Mouse (Mus musculus) kidney, adult 11 months (tissue): ENCODE data around the gene Capn15.
A peak's percentile ranks its signal among the peaks of the same experiment; 100 is the strongest.

Source experiments
- DNase-seq: peaks from one replicate; pipeline ENCODE4 v3.0.0; 2022

Gene Capn15

DNA sequence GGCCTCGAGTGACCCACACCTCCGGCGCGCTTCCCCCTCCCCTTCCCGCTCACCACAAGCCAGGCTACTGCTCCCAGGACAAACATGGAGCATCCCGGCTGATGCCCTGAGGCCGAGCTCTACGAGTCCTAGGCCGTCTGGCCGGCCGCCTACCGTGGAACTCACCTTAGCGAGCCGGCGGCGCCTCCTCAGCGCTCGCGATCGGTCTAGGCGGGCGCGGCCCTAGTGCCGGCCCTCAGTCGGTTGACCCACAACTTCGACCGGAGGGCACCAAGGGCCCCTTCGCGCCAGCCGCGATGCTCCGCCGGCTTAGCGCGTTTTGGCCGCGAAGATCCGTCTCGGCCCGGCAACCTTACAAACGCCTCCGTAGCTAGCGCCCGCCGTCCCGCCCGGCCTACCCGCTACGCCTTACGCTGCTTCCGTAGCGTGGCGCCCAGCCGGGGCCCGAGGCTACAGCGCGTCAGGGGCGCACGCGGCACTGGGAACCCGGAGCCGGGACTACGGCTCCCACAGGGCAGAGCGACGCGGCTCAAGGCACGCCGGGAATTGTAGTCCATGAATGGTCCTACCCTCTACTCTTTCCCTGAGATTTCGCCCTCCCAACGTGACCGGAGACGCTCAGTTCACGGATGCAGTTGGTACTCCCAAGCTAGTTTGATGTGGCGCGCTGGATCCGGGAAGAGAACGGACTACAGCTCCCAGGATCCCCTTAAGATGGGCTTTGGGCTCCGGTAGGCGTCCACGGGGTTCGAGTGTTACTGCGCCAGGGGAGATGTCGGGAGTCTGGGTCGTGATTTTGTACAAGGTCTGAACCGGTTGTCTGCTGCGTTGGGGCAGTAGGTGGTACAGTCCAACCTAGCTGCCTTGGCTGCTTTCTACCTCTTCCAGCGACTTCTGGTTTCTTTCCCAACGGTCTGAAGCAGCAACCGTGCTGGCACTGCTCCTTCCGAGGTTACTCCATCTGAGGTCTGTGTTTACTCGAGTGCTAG is at the start of gene Capn15:
Gene Capn15 (minus strand): TSS at position 491 of the 989 bp plus-strand sequence.
- peak; percentile 95 for DNase-seq

DNA sequence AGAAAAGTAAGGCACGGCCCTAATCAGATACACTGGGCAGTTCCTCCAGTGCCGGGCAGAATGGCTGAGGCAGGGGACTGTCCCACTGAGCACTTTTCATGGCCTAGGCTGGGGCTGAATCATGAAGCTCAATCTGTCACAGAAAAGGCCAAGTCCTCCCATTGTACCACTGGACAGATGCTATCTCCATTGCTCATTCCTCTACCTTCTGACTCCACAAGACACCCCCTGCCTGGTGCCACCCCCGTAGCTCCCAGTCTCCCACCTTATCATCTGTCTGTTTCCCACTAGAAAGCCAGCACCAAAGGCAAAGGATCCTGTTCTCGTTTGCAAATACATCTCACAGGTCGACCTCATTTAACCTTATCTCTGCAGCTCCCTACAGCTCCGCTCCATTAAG is 46.4 kb upstream of the Capn15 start:
- no peak for DNase-seq

DNA sequence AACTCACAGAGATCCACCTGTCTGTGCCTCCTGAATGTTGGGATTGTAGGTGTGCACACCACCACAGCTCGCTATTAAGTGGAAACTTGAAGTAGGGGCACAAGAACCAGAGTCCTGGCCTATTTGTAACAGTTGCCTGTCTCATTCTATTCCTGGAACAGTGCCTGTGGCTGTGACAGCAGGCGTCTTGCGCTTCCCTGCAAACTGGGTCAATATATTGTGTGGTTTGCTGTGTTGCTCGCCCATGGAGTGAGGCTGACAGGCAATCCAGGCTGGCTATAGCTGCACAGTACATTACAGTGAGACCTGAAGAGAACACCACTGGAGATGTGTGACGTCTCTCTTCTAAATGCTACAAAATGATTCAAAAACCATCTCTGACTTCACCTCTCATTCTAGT is 46.0 kb upstream of the Capn15 start:
- DNase-seq, result no peak

DNA sequence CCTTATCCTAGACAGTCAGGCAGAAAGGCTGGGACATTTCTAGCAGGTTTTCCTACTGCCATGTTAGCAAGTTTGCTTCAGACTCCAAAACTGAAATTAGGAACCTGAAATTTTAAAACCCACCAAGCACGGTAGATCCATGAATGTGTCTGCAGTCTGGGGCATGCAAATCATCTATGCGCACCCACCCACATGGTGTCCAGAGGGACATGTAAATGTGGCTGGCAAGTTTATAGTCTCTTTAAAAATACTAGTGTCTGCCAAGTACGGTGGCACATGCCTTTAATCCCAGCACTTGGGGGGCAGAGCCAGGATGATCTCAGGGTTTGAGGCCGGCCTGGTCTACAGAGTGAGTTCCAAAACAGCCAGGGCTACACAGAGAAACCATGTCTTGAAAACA is 42.7 kb upstream of the Capn15 start:
- DNase-seq, result no peak

DNA sequence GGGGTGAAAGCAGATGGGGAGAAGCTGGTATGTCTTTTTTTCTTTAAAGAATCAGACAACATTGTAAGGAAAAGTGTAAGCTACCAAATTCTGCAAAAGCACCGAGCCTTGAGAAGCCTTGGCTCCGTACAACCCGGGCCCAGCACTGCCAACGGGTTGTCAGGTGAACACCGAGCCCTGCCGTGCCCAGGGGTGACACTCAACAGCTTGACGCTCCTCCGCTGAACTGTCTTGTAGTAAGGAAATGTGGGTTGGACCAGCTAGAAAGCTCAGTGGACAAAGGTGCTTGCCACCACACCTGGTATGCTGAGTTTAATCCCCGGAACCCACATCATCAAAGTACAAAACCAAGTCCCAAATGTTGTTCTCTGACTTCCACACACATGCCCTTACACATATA is 39.1 kb upstream of the Capn15 start:
- peak; percentile 61 for DNase-seq

DNA sequence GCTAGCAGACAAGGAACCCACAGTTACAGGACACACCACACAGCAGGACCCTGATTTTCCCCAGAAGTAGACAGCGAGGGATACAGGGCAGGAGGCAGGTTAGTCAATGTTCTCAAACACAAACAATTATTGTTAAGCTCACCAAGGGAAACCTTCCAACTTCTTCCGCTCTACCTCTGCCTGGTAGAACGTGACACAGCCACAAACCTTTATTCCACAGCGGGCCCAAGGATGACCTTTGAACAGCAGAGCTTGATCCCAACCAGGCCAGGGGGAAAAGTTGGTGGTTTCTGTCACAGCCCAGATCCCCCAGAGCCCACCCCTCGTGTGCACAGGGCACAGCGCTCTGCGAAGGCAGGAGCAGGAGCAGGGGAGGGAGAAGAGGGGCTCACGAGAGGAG is 38.4 kb upstream of the Capn15 start:
- DNase-seq, result peak; percentile 62

DNA sequence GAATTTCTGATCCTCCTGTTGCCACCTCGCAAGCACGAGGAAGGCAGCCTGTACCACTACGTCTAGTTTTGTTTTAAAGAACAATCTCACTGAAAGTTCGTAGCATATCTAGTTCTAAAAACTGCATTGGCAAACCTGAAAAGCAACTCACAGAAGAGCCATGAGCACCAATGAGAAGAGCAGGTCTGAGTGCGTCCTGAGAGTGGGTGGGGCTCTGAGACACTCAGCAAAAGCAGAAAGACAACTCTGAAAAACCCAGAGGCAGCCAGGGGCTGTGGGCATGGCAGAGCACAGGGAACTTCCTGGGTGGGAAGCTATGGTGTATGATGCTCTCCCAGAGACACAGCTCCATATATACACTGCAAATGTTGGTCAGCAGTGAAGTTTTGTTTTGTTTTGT is 37.6 kb upstream of the Capn15 start:
- DNase-seq, result no peak

DNA sequence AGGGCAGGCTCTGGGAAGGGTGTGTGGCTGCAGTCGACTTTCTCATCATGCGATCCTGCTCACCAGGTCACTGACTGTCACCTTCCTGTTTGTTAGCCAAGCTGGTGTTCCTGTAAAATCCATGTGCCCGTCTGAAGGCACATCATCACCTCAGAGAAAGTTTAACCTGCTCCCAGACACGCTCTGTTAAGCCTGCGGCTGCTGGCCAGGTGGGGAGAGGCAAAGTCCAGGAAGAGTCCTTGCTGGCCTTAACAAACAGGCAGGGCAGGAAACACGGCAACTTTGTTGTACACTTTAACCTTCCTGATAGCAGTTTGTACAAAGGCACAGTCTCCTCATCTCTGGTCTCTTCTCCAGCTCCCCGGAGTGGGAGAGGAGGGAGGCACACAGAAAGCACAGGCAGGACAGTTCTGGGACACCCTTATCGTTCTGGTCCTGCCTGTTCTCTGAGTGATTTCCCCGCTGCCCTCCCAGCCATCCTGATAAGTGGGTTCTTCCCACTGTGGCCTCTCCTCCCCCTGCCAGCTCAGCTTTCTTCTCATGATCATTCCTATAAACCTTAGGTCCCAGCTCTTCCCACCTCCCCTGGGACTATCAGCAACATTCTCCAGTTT is 36.2 kb upstream of the Capn15 start:
- peak; percentile 93 for DNase-seq

DNA sequence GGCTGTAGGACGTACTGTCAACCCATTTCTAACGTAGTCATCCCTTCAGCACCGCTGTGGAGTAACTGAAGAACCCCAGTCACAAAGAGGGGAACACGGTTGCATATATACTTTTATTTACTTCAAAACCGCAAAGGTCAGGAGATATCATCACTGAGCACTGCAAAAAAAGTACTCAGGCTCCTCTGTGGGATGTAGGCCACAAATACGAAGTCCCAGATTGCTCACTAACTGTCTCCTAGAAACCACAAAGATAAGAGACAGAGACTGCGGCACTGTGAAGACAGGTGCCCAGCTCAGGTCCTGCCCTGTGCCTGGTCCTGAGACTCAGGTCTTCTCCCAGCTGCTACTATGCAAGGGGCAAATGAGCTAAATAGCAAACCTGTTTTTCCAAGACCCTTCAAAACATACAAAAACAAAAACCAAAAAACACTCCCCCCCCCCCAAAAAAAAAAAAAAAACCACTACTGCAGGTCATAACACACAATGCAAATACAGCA is 35.3 kb upstream of the Capn15 start:
- DNase-seq, result no peak

DNA sequence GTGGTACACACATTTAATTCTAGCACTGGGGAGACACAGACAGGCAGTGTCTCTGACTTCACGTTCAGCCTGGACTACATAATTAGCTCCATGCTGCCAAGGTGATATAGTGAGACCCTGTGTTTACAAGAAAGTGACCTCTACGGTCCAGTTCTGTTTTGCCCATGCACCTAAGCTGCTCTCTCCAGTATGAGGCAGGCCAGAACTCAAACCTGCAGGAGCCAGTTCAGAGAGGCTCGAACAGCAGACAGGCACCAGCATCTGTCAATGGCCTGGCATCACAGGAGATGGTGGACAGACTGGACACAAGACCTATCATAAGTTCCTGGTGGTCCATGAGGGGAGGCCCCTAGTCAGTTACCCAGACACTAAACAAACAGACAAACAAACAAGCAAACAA is 32.8 kb upstream of the Capn15 start:
- DNase-seq, result peak; percentile 45

DNA sequence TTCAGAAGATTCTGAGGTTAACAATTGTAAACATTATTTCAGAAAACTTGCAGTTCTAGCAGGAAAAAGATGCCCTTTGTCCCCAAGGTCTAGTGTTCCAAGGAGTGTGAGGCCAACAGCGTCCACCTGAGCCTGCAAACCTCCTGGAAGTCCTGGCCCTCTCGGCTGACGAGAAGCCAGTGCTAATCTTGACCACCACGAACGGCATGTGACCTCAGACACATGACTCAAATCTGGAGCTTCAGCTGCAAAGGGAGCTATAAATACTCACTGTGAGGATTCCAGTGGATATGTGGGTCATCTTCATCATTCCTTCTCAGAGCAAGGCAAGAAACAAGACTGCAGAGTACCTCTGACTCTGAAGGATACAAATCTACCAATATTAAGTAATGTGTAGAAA is 32.4 kb upstream of the Capn15 start:
- peak; percentile 90 for DNase-seq

DNA sequence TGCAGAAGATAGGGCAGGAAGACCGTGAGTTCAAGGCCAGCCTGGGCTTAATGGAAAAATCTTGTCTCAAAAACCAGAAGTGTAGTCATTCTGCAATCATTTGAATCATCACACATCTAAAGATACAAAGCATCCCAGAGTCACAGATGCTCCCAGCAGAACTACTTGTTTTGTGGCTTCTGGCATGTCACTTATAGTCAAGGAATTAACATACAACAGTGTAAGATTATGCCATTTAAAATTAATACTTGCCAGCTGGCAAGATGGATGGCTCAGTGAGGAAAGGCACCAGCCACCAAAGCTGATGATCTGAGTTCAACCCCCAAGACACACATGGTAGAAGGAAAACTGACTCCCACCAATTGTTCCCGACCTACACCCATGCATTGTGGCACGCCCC is 31.4 kb upstream of the Capn15 start:
- no peak for DNase-seq

DNA sequence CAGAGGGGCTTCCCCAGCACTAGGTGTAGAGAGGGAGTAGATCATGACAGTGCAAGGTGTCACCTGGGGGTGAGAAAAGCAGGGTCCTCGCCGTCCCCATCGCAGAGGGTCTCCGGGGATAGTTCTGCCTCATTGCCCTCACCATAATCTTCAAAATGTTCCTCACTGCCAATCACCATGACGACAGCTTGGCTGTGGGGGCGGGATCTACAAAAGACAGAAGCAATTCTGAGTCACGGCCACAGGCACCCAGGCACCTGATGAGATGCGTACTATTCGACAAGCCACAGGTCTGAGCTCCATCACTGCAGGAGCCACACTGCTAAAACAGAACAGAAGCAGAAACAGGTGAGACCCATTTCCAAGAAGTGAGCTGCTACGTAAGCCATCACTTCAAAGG is 28.1 kb upstream of the Capn15 start:
- DNase-seq, result no peak

DNA sequence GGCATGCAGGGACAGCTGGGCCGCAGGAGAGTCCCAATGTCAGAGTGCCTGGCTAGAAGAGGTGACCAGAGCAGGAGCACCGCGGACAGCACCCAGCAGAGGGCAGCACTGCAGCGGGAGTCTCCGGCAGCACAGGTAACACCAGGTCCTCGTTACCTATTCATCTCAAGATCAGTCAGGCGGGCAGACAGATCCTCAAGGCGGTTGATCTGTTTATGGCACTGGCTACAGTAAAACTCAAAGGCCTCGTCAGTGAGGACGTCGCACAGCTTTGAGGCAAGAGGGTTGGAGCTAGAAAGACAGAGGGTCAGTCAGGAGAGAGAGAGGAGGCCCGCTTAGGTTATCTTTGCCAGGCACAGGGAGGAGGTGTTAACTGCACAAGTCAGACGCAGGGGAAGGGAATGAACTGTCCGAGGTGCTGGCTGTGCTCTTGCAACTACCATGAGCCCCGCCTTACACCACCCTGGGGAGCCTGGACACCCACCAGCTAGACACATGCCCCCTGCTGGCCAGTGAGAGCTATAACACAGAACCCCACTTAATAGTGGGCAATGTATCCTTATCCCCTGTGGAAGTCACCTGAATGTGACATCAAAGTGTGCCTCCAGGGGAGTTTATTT is 26.4 kb upstream of the Capn15 start:
- peak; percentile 84 for DNase-seq

DNA sequence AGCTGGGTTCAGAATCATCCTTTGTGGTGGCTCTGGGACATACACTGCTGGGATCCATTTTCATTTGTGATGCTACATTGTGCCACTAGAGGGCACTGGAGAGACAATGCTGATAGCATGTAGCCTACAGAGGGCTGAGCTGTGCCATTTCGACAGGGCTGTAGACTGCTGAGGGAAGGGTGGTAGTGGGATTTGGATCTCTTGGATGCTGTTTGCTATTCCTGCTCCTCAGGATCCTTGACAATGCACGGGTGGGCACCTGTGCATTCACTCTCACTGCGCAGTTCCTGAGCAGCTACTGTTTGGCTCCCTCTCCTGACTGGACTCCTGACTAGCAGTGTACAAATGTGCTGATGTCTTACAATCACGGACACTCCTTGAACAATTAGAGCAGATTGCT is 23.9 kb upstream of the Capn15 start:
- peak; percentile 59 for DNase-seq

DNA sequence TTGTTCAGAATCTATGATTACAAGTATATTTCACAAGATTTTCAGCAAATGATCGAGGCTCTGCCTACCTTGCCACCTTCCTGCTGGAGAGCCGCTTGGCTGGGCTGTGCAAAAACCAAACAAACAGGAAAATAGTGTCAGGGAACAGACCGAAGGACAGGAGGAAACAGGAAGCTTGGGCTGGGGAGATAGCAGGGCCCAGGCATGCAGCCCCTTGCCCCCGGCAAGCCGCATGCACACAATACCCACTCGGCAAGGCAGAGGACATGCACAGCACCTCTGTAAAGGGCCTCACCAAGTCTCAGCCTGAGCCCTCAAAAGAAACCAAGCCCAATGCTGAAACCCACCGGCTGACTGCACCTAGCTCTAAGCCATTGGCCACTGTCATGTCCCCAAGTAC is 23.2 kb upstream of the Capn15 start:
- no peak for DNase-seq

DNA sequence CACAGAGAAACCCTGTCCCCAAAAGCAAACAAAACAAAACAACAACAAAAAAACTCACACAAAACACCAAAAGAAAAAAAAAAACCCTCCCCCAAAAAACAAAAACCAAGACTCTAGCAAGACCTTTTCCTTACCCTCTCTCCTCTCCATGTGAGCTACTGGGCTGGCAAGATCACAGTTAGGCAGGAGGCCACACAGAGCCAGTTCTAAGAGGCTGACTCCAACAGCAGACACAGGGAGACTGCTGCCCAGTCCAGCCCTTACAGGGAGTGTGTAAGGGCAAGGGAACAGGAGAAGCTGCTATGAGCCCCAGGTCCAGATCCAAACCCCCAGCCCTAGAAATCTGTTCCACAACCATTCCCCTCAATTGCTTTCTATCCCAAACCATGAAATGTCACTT is 22.7 kb upstream of the Capn15 start:
- no peak for DNase-seq

DNA sequence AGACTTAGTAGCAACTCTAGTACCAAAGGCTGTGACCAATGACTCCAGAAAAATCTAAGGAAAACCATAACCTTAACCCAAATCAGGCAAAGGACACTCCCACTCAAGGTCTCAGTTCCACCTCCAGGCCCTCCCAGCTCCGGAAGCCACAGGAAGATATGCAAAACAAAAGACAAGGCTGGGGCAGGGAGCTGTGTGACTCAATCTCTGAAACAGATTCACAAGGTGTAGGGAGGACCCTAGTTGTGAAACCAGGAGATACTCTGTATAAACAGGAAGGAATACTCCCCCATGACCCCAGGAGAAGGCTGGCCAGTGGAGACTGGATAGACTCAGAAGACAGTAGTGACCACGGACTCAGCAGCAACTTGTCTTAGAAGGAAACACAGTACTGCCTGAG is 22.1 kb upstream of the Capn15 start:
- no peak for DNase-seq

DNA sequence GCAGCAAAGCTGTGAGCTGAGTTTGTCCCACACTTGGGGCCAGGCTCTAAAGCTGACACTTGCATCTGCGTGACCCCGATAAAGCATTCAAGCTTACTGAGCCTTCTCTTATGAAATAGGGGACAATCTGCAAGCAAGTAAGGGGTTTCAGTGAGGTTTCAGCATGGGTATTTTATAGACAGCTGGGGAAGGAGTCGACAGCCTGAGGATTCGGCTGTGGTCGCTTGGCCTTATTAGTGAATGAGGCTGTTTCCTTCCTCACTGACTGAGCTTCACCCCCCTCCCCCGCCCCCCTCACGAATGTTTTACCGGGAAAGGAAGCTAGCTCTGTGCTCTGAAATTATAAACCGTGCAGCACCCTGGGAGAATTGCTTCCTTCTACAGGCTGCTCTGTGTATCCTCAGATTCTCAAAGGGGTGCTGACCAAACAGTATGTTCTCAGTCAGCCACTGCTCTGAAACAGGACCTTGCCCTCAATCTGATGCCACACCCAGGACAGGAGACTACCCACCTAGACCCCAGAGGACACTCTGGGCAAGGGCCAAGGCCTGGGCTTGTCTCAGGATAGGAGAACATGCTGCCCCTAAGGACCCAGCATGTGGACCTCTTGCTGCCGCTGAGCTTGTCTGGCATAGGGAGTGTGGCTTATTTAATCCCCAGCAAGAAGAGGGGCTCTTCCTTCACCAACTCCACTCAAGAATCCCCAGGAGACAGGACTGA is 20.3 kb upstream of the Capn15 start:
- DNase-seq, result no peak

DNA sequence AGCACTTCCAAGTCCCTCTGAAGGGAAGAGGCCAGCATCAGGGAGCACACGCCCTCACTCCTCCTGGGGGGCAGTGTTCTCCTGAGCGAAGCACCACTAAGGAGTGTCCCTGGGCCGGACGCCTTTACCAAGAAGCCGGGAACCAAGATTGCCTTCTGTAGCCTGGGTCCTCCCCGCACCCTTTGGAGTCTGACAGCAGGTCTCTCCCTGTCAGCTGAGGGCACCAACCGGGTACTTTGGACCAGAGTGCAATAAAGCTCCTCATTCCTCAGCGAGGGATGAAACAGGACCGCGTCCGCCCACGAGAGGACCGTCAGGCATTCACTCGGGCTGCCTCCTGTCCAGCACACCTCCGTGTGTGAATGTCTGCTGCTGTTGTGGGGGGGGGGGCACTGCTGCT is 19.1 kb upstream of the Capn15 start:
- peak; percentile 68 for DNase-seq

DNA sequence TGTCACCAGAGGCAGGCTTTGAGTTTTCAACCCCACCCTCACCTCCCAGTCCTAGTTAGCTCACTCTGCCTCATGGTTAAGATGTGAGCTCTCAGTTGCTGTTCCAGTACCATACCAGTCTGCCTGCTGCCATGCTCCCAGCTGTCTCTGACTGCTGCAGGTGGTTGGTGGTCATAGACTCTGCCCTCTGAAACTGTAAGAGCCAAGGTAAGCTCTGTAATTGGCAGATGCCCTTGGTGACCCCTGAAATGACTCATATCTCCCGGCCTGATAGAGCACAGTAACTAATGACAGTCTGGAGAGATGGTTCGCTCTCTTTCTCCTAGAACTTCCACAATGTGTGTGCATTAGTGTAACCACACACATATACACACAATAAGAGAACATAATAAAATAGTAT is 18.3 kb upstream of the Capn15 start:
- DNase-seq, result no peak

DNA sequence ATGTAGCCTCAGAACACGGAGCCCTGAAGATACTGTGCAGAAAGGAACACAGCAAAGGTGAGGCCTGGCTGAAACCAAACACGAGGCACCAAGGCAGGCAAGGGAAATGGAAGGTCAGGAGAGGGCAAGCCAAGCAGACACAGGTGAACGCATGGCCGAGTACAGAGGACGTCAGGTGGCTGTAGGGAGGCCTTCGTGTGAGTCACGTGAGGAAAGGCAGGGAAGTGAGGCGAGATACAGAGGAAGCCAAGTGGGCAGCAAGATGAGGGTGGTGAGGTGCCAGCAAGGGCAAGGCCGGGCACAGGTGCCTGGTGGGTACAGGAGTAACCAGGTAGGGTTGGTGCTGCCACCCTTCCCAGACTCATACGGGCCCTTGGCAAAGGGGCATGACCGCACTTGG is 12.8 kb upstream of the Capn15 start:
- peak; percentile 59 for DNase-seq

DNA sequence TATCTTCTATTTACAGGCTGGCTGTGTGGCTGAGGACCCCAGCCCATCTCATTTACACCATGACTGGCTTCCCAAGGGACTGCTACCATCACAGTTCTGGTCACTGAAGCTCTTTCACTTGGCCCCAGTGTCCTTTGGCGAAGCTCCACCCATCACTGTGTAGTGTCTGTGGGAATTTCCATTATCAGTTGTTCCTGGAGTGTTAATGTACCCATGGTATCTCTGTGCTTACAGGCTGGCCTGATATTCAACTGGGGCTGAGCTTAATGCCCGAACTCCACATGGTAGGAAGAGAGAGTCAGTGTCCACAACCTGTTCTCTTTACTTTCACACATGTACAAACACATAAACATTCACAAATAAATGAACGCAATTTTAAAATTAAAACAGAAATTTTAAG is 7.9 kb upstream of the Capn15 start:
- no peak for DNase-seq
